Mouse (Mus musculus) limb, embryonic 14.5 days (tissue): ENCODE measurements around the gene Rarb. TPM values are rescaled to one million over a fixed set of nuclear protein-coding genes. Genes with fewer than 3 reads are reported as not detected.

Experiments used
- ATAC-seq: fragments of 200-750 bp; cut with Nextera tagmentation; 2 replicates; pipeline ENCODE4 v1.8.0; 2017; ENCODE audit warnings: low read depth, moderate number of reproducible peaks, moderate TSS enrichment; ENCODE audit not compliant: low FRiP score
- DNase-seq: peaks from one replicate; pipeline ENCODE4 v3.0.0-alpha.2; 2015; ENCODE audit warnings: low spot score
- H3K27ac ChIP-seq: fragments of 300-500 bp; sonication (generic); replicated peaks from 2 replicates; pipeline ENCODE4 v1.5.1; 2014; ENCODE audit warnings: low read depth, mild to moderate bottlenecking, low read length, moderate library complexity, mixed read lengths
- H3K27me3 ChIP-seq: fragments of 300-500 bp; sonication (generic); 2 replicates; pipeline ENCODE4 v1.6.1; 2014; ENCODE audit warnings: low read length, mixed read lengths; ENCODE audit not compliant: control insufficient read depth, insufficient read depth
- H3K36me3 ChIP-seq: fragments of 300-500 bp; sonication (generic); 2 replicates; pipeline ENCODE4 v1.6.1; 2014; ENCODE audit warnings: mild to moderate bottlenecking, low read length, moderate library complexity, mixed read lengths; ENCODE audit not compliant: control insufficient read depth, insufficient read depth
- H3K4me1 ChIP-seq: fragments of 300-500 bp; sonication (generic); 2 replicates; pipeline ENCODE4 v1.6.1; 2014; ENCODE audit warnings: antibody characterized with exemption, low read length, mixed read lengths; ENCODE audit not compliant: control insufficient read depth, insufficient read depth
- H3K4me2 ChIP-seq: fragments of 300-500 bp; sonication (generic); replicated peaks from 2 replicates; pipeline ENCODE4 v1.6.1; 2014; ENCODE audit warnings: low read depth, mild to moderate bottlenecking, low read length, moderate library complexity; ENCODE audit not compliant: severe bottlenecking
- H3K4me3 ChIP-seq: fragments of 300-500 bp; sonication (generic); replicated peaks from 2 replicates; pipeline ENCODE4 v1.5.1; 2014; ENCODE audit warnings: low read length
- H3K9ac ChIP-seq: fragments of 300-500 bp; sonication (generic); 2 replicates; pipeline ENCODE4 v1.6.1; 2014; ENCODE audit warnings: mild to moderate bottlenecking, low read depth, low read length, moderate library complexity; ENCODE audit not compliant: severe bottlenecking
- H3K9me3 ChIP-seq: fragments of 300-500 bp; sonication (generic); 2 replicates; pipeline ENCODE4 v1.6.1; 2016; ENCODE audit warnings: low read length; ENCODE audit not compliant: control insufficient read depth
- POLR2A ChIP-seq: fragments of 200-500 bp; IDR thresholded peaks from 2 replicates; pipeline ENCODE4 v1.8.0; 2012; ENCODE audit warnings: inconsistent platforms, mild to moderate bottlenecking, moderate library complexity, borderline replicate concordance; ENCODE audit not compliant: insufficient read depth, insufficient read length; ENCODE audit errors: extremely low read depth
- WGBS: fragments of 180-500 bp; shearing (Covaris S2); extraction: QIAGEN DNeasy Blood & Tissue Kit; methylation state at CpG from one replicate; pipeline ENCODE4 v1.1.7; 2014; 5-methylcytosine and 5-hydroxymethylcytosine counted together
- polyA plus RNA-seq, 2 experiments: library from polyadenylated mRNA; depleted of rRNA in 1 of 2; stranded (reverse) in 1 of 2; unstranded in 1 of 2; fragments of >200 nt; fragmentation: Nextera tagmentation in 1 of 2; extraction: Ambion mirVana in 1 of 2; gene quantifications; 2 replicates each; pipeline versions ENCODE4 v1.2.1 to v1.2.3; 2012 to 2014

The Rarb gene
- polyA plus RNA-seq, 2 experiments: 14.6 to 17.4 TPM

DNA sequence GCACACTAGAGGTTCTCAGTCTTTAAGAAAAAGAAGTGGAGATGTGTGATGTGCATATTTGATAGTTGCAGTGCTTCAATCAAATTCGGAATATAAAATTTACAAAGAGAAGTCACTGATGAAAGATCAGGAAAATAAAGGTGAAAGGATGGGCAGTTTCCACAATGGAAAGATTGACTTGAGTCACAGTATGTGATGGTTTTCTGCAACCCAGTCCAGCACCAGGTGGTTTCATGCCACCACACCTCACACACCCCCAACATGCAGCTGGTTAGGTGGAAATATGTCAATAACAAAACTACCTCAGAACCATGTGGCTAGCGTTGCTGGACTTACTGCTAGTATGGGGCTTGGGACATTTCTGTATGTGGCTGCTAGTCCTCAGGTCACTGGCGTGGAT lies 386.4 kb downstream of the Rarb start:
- WGBS: 84% methylated on average over 3 of the region's 3 CpGs
- Histone ChIP-seq H3K9ac (no peak overlapping the region), H3K27me3 (no peaks in the 10 kb centered on the region), H3K27ac (no peak overlapping the region), H3K4me2 (no peak overlapping the region), H3K36me3 (peaks cover 49% of the 10 kb centered on the region), H3K4me1 (no peaks in the 10 kb centered on the region), H3K4me3 (no peak overlapping the region), H3K9me3 (no peaks in the 10 kb centered on the region)
- ATAC-seq (no peak), DNase-seq (no peak)
- no peak for TF ChIP-seq POLR2A

DNA sequence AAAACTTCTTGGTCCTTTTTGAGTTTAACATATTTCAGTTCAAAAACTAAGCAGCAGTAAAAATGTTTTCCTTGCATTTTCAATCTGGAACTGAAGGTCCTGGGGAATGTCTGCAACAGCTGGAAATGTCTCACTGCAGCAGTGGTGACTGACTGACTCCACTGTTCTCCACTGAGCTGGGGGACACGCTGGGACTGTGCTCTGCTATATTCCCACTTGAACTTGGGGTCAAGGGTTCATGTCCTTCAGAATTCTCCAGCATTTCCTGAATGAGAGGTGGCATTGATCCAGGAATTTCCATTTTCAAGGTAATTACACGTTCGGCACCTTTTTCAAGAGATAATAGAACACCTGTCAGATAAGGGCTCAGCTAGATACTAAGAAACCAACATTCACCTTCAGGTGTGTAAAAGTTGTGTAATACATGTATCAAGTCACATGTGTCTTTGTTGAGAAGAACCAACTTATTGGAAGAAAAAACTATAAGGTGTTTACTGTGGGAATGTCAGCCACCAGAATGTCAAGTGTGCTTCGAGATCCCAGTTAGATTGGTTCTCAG lies 386.9 kb downstream of the Rarb start:
- Histone ChIP-seq H3K9me3 (no peaks in the 10 kb centered on the region), H3K9ac (no peak overlapping the region), H3K27ac (no peak overlapping the region), H3K27me3 (no peaks in the 10 kb centered on the region), H3K4me1 (no peaks in the 10 kb centered on the region), H3K4me2 (no peak overlapping the region), H3K36me3 (peaks cover 54% of the 10 kb centered on the region), H3K4me3 (no peak overlapping the region)
- ATAC-seq: no peak
- WGBS: 72% methylated on average over 4 of the region's 4 CpGs
- no peak for DNase-seq
- no peak for TF ChIP-seq POLR2A

- 78% methylated on average over 4 of the region's 4 CpGs for WGBS
- H3K36me3 ChIP-seq: peaks cover 71% of the 10 kb centered on the region
- no peak for DNase-seq
Measured at GRCm38 (mm10) chr14:16427569-16427968, 391.4 kb downstream of the Rarb start.

GRCm38 (mm10) chr14:16414163-16414562 lies 404.8 kb downstream of the Rarb start:
- no peak for DNase-seq
- Histone ChIP-seq H3K27ac (no peak overlapping the region), H3K4me1 (no peaks in the 10 kb centered on the region), H3K4me3 (no peak overlapping the region), H3K9ac (no peak overlapping the region), H3K27me3 (no peaks in the 10 kb centered on the region), H3K4me2 (no peak overlapping the region), H3K36me3 (peaks cover 57% of the 10 kb centered on the region), H3K9me3 (no peaks in the 10 kb centered on the region)
- WGBS: 78% methylated on average over 4 of the region's 4 CpGs
- ATAC-seq: no peak
- no peak for TF ChIP-seq POLR2A

More at GRCm38 (mm10) chr14:16427569-16427968, 391.4 kb downstream of the Rarb start:
- no peaks in the 10 kb centered on the region for H3K4me1 ChIP-seq
- no peaks in the 10 kb centered on the region for H3K27me3 ChIP-seq
- no peak overlapping the region for H3K4me3 ChIP-seq
- no peak overlapping the region for H3K4me2 ChIP-seq
- TF ChIP-seq POLR2A: no peak
- no peaks in the 10 kb centered on the region for H3K9me3 ChIP-seq
- H3K27ac ChIP-seq: no peak overlapping the region
- H3K9ac ChIP-seq: no peak overlapping the region
- ATAC-seq: no peak

DNA sequence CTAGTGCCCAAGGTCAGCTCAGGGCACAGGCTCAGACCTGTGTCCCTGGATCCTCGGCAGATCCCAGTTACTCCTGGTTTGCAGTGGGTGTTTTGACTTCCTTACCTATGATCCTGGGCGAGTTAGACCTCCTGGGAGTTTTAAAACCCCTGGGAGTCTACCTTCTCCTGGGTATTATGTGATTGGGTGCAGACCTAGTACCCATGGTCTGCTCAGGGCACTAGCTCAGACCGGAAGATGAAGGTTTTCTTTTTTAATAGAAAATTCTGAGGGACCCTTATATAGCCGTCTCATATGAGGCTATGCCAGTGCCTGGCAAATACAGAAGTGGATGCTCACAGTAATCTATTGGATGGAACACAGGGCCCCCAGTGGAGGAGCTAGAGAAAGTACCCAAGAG lies 413.8 kb downstream of the Rarb start:
- Histone ChIP-seq H3K4me1 (no peaks in the 10 kb centered on the region), H3K9me3 (peaks cover 4% of the 10 kb centered on the region; the same call in 1 of the 2 replicates), H3K9ac (no peak overlapping the region), H3K4me2 (no peak overlapping the region), H3K36me3 (peaks cover 37% of the 10 kb centered on the region), H3K4me3 (no peak overlapping the region), H3K27me3 (no peaks in the 10 kb centered on the region), H3K27ac (no peak overlapping the region)
- ATAC-seq (no peak), DNase-seq (no peak)
- 91% methylated on average over 4 of the region's 4 CpGs for WGBS
- TF ChIP-seq POLR2A: no peak

GRCm38 (mm10) chr14:16384783-16385182 lies 434.2 kb downstream of the Rarb start:
- Histone ChIP-seq H3K27me3 (no peaks in the 10 kb centered on the region), H3K9me3 (no peaks in the 10 kb centered on the region), H3K4me3 (no peak overlapping the region), H3K9ac (no peak overlapping the region), H3K27ac (no peak overlapping the region), H3K4me1 (peaks cover 3% of the 10 kb centered on the region; the same call in 1 of the 2 replicates), H3K36me3 (peaks cover 14% of the 10 kb centered on the region), H3K4me2 (no peak overlapping the region)
- DNase-seq (no peak), ATAC-seq (no peak)
- WGBS: 69% methylated on average over 1 of the region's 1 CpGs
- TF ChIP-seq POLR2A: no peak
